Mouse (Mus musculus): ENCODE data around the gene Ip6k2. TPM values are rescaled to one million over a fixed set of nuclear protein-coding genes. Genes with fewer than 3 reads are reported as not detected.

Ip6k2 gene
- total and polyA plus RNA-seq, 3 experiments, result 23.6 to 28.4 (median 27.2) TPM

GRCm38 (mm10) chr9:108799564-108799963, 16.0 kb downstream of the Ip6k2 start:
- Histone ChIP-seq H3K4me3 (replicated peaks in 1 of 3; ENCODE audit: low read depth in 2 of 3, low read length in 2 of 3, poor library complexity in 1 of 3) (no peak overlapping the region), H3K36me3 (replicated peaks in 1 of 2; ENCODE audit: control insufficient read depth in 1 of 2, insufficient read depth in 1 of 2, low read length in 1 of 2) (peaks cover 51 to 81% of the 10 kb centered on the region in 2 experiments), H3K4me1 (ENCODE audit: control insufficient read depth in 1 of 2, insufficient read depth in 2 of 2) (peaks cover 11 to 48% of the 10 kb centered on the region in 2 experiments), H3K27ac (ENCODE audit: insufficient read depth, low read depth) (no peak overlapping the region), H3K4me2 (ENCODE audit: insufficient read depth, low read depth, poor library complexity, severe bottlenecking) (no peak overlapping the region), H3K79me2 (replicated peaks; ENCODE audit: control insufficient read depth, extremely low read depth, insufficient read depth, poor library complexity, severe bottlenecking) (peaks cover 19% of the 10 kb centered on the region), H3K9ac (ENCODE audit: insufficient read depth, low read depth) (no peak overlapping the region), H3K27me3 (replicated peaks) (no peaks in the 10 kb centered on the region), H3K9me3 (replicated peaks; ENCODE audit: low read length) (no peaks in the 10 kb centered on the region)
- DNase-seq (ENCODE audit: extremely low read depth), result no peak
- peak; percentile 49 for TF ChIP-seq SMC3 (IDR thresholded peaks at IDR 0.05; ENCODE audit: low read depth, low read length)
- TF ChIP-seq TCF12 (IDR thresholded peaks at IDR 0.05; ENCODE audit: low read depth, low read length), result no peak
- TF ChIP-seq MAX (IDR thresholded peaks at IDR 0.05; ENCODE audit: low read length), result no peak
- peak in 1 of 2 experiments; percentile 57; a peak in 2 of 4 replicates for TF ChIP-seq CTCF (conservative IDR thresholded peaks at IDR 0.05 in 1 of 2, IDR thresholded peaks at IDR 0.05 in 1 of 2; ENCODE audit: low read depth in 2 of 2, low read length in 2 of 2)
- TF ChIP-seq ZNF384 (IDR thresholded peaks at IDR 0.05; ENCODE audit: low read depth, low read length), result peak; percentile 75
- peak; percentile 53 for TF ChIP-seq RAD21 (IDR thresholded peaks at IDR 0.05; ENCODE audit: low read depth, low read length)
- dilution Hi-C loops (cut with MboI; ENCODE audit: extremely low pct_ligation_motif_present, extremely low pct_unique_long_range_greater_than_20kb, low sequenced_read_pairs), result no loop called here
- in situ Hi-C loops (cut with MboI; ENCODE audit: low pct_ligation_motif_present, low pct_unique_long_range_greater_than_20kb, low sequenced_read_pairs), result no loop called here

GRCm38 (mm10) chr9:108805768-108806167, 22.2 kb downstream of the Ip6k2 start:
- in situ Hi-C loops (cut with MboI; ENCODE audit: low pct_ligation_motif_present, low pct_unique_long_range_greater_than_20kb, low sequenced_read_pairs) (loop anchor here (10.0 kb wide), 1 partner anchor 51 kb away; no protein-coding TSS in a partner anchor), dilution Hi-C loops (cut with MboI; ENCODE audit: extremely low pct_ligation_motif_present, extremely low pct_unique_long_range_greater_than_20kb, low sequenced_read_pairs) (no loop called here)
- Histone ChIP-seq H3K4me1 (ENCODE audit: control insufficient read depth in 1 of 2, insufficient read depth in 2 of 2) (peaks cover 12 to 23% of the 10 kb centered on the region in 2 experiments), H3K27ac (ENCODE audit: insufficient read depth, low read depth) (no peak overlapping the region), H3K27me3 (replicated peaks) (no peaks in the 10 kb centered on the region), H3K9me3 (replicated peaks; ENCODE audit: low read length) (no peaks in the 10 kb centered on the region), H3K4me2 (ENCODE audit: insufficient read depth, low read depth, poor library complexity, severe bottlenecking) (no peak overlapping the region), H3K36me3 (replicated peaks in 1 of 2; ENCODE audit: control insufficient read depth in 1 of 2, insufficient read depth in 1 of 2, low read length in 1 of 2) (peaks cover 36 to 71% of the 10 kb centered on the region in 2 experiments), H3K4me3 (replicated peaks in 1 of 3; ENCODE audit: low read depth in 2 of 3, low read length in 2 of 3, poor library complexity in 1 of 3) (no peak overlapping the region), H3K9ac (ENCODE audit: insufficient read depth, low read depth) (no peak overlapping the region), H3K79me2 (replicated peaks; ENCODE audit: control insufficient read depth, extremely low read depth, insufficient read depth, poor library complexity, severe bottlenecking) (no peaks in the 10 kb centered on the region)
- no peak for DNase-seq (ENCODE audit: extremely low read depth)
- TF ChIP-seq SMC3 (IDR thresholded peaks at IDR 0.05; ENCODE audit: low read depth, low read length) (no peak), GABPA (IDR thresholded peaks at IDR 0.05; ENCODE audit: insufficient replicate concordance, low read depth, low read length) (no peak), ZKSCAN1 (IDR thresholded peaks at IDR 0.05; ENCODE audit: borderline replicate concordance, low read depth, low read length) (no peak), EP300 (IDR thresholded peaks at IDR 0.05; ENCODE audit: low read length) (no peak), POLR2AphosphoS2 (IDR thresholded peaks at IDR 0.05; ENCODE audit: low read depth, low read length) (no peak), TBP (conservative IDR thresholded peaks at IDR 0.05; ENCODE audit: low read depth, low read length) (no peak), ELF1 (IDR thresholded peaks at IDR 0.05; ENCODE audit: low read depth, low read length) (no peak), MAX (IDR thresholded peaks at IDR 0.05; ENCODE audit: low read length) (no peak), NELFE (IDR thresholded peaks at IDR 0.05; ENCODE audit: low read depth, low read length) (no peak), CHD1 (IDR thresholded peaks at IDR 0.05; ENCODE audit: low read depth, low read length) (no peak), RAD21 (IDR thresholded peaks at IDR 0.05; ENCODE audit: low read depth, low read length) (no peak), JUND (conservative IDR thresholded peaks at IDR 0.05; ENCODE audit: low read depth, low read length) (no peak), ZMIZ1 (IDR thresholded peaks at IDR 0.05; ENCODE audit: low read depth, low read length) (no peak), USF1 (IDR thresholded peaks at IDR 0.05; ENCODE audit: low read depth, low read length) (no peak), ZNF384 (IDR thresholded peaks at IDR 0.05; ENCODE audit: low read depth, low read length) (no peak), BHLHE40 (IDR thresholded peaks at IDR 0.05; ENCODE audit: low read depth, low read length) (no peak)
